Mouse (Mus musculus) left cerebral cortex, postnatal 25 days (tissue): ENCODE data around the gene Mknk2. TPM values are rescaled to one million over a fixed set of nuclear protein-coding genes. Genes with fewer than 3 reads are reported as not detected.

Source experiments
- DNase-seq, 2 experiments: peaks; one replicate each; pipeline ENCODE4 v3.0.0; 2022; ENCODE audit warnings: low spot score in 2 of 2, mixed read lengths in 1 of 2
- intact Hi-C: fragments of 180-260 bp; cut with DNase I; formaldehyde crosslinking; loops from one replicate; pipeline ENCODE4 v1.15.1; 2025
- total RNA-seq, 2 experiments: library from RNA; stranded (reverse); gene quantifications; 2 replicates each; pipeline ENCODE4 v1.2.3; 2021

Gene Mknk2
- total RNA-seq, 2 experiments from 2014 or later: 35.3 to 44.0 TPM

DNA sequence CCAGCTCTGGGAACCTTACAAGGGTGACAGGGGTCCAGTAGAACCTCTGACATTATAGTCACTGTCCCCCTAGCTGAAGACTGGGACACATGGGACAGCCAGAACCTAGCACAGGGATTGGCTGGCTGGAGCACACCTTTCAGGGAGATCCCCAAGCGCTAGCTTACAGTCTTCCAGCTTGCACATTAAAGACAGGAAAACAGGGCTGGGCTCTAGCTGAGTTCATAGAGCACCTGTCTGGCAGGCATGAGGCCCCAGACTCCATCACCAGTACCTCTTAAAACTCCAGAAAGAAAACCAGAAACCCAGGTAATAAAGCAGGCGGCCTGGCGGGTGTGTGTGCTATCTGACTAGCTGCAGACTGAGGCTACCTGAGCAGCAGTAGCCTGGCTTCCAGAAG is 4.2 kb downstream of the Mknk2 start:
- intact Hi-C loops: loop anchor here (2.0 kb wide), 1 partner anchor 17 kb away; the partner anchor contains the start of gene Btbd2
- DNase-seq: no peak

DNA sequence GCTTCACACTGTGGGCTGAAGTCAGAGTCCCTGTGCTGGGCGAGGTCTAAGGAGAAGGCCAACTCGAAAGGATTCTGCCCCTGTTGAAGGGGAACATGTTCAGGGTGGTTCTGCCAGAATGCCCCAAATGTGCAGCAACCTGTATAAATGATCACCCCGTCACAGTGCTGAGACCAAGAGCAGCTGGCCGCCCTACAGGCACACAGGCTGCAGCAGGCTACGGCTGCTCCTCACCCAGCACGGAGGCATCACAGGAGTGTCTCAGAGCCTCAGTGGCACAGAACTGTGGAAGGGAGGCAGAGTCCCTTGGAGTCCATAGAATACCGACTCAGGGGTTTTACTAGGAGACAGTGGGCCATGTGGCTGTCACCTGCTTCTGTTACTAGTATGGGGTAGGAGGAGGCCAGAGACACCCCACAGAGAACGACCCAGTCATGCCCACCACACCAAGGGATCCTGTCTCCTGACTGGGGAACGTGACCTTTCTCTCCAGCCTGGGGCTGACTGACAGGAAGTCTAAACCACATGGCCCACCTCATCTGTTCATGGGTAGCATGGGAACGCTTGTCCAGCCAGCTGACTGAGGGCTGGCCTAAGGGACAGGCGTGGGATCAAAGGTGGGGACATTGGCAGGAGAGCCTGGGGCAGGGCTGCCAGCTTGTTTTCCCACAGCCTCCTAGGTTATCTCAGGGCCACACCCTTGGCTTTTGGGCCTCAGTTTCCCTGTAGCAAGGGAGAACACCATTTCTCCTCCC is 5.8 kb downstream of the Mknk2 start:
- intact Hi-C loops: no loop called here
- DNase-seq: no peak

DNA sequence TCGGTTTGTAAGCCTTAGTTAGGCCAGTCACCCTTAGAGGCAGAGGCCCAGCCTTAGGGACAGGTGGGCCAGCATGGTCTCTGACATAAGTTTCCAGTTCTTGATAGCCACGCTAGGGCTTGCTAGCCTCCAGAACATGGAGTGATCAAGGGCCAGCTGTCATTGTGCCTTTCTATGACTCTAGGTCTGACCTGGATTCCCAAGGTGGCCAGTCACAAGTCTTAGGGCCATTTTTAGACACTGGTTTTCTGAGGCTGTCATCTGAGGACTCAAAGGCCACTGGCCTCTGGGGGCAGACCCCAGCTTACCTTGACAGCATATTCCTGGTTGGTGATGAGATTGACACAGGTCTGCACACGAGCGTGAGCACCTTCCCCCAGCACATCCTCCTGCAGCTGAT is 6.7 kb downstream of the Mknk2 start:
- intact Hi-C loops: no loop called here
- DNase-seq: no peak

DNA sequence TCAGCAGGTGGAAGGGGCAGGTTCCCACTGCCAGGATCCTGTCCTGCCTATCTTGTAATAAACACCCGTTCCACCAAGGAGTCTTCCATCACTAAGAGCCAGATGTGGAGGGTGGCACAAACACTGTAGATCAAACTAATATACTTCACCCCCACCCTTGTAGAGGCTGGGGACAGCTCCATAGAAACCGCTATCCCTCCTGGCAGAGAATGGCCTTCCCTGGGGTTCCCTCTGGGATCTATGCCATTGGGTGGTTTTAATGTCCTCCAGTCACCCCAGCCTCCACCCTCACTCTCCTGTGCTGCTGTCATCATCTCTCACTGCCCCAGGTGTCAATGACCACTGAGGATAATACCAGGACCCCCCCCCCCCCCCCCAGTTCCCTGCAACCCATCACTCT is 7.4 kb downstream of the Mknk2 start:
- intact Hi-C loops: no loop called here
- DNase-seq: no peak

DNA sequence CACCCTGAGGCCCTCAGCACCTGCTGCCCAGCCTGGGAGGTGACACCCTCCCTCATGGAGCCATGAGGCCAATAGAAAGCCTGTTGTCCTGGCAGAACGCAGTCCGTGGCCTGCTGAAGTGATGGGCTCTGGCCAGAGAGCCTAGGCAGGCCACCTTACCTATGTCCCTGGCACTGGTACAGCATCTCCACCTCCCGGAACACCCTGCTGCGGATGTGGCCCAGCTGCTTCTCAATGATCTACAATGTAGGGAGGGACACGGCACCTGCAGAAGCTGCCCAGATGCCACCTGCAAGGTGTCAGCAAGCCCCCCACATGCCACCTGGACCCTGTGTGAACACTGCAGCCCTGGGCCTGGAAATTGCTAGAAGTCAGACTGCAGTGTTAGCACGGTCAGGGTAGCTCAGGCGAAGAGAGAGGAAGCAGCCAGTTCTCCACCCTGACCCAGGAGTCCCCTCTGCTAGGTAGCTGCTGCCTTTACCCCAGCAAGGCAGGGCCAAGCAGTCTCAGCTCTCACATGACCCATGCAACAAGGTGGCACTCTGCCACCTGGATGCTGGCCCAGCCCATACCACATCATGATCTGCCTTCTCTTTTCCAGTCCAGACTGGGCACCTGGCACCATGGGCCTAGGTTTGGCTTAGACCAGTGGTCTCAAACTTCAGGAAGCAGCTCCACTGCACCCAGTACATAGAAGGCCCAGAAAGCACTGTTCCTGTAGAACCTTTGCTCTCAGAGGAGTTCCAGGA is 8.0 kb downstream of the Mknk2 start:
- DNase-seq: no peak
- intact Hi-C loops: no loop called here

DNA sequence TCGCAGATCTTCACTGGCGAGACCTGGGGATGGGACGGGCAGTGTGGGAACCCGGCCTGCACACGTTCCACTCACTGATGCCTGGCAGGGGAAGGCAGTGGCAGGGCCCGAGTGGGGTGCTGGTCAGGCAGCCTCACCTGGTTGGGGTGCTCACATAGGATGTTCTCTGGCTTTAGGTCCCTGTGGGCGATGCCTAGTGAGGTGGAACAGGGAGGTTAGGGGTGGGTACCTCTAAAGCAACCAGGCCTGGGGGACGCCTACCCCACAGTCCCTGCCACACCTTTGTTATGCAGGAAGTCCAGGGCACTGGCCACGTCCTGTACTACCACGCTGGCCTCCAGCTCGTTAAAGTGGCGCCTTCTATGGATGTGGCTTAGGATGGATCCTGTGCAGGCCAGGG is 8.9 kb downstream of the Mknk2 start:
- intact Hi-C loops: no loop called here
- DNase-seq: no peak

DNA sequence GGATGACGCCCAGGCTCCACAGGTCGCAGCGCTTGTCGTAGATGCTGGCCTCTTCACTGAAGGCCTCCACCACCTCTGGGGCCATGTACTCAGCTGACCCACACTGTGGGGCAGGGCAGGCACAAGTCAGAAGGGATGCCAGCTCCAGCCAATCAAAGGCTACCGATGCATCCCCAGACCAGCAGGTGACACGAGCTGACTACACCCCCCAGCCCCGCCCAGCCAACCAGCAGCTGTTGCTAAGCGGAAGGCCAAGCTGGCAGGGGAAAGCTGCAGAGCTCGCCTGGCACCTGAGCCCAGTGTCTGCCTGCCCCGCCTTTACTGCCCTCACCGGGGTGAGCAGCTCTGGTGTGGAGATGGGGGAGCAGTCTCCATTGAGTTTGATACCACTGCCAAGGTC is 9.3 kb downstream of the Mknk2 start:
- intact Hi-C loops: no loop called here
- no peak for DNase-seq

DNA sequence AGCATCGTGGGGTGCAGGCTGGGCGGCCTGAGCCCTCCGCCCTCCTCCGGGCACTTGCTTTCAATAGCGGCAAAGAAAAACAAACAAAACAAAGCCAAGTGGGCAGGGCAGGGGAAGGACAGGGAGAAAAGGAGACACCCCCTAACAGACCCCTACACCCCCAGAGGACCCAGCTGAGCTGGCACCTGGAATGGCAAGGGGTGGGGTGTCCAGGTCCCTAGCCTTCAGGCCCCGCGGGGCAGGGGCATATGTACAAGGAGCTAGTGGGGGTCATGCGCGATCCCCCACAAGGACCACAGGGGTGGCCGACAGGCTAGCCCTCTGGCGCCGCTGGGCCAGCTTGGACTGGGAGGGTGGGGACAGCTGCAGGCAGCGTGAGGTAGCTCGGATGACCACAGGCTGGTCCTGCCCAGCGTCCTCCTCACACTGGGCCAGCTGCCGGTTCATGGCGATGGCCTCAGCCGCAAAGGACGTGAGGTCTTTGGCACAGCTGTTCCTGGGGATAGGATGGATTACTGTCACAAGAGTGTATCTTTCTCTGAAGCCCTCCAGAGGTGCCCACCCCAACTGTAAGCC is 11.0 kb downstream of the Mknk2 start:
- intact Hi-C loops: no loop called here

DNA sequence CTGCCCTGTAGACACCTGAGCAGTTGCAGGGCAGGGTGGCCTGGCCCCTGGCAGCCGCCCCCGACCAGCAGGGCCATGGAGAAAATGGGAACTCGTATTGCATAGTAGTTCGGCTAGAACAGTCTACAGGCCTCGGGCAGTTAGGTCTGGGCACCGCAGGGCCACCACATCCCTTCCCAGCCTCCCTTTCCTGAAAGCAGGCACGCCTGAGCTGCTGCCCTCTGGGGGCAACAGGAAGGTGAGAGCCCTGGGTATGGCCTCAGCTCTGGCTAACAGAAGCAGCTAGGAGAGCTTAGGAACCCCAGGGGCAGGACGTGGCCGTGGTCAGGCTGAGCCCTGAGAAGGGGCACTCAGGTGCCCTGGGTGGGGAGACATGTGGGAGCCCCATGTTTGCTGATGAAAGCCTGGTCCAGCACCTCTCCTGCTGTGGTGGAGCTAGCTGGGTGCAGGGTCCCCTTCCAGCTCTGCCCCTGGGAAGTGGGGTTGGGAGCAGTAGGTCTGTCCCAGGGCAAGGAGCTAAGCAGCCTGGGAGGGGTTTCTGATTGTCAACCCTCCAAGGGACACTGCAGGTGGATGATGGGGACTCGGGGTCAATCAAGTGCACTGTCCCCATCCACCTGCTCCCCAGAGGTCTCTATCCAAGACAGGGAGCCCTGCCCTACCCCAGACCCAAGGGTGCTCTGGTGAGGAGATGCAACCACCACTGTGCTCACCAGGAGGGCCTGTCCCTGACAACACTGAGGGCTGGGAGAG is 11.8 kb downstream of the Mknk2 start:
- intact Hi-C loops: no loop called here
- DNase-seq: no peak

More for the DNA sequence above, 11.0 kb downstream of the Mknk2 start:
- DNase-seq: no peak

DNA sequence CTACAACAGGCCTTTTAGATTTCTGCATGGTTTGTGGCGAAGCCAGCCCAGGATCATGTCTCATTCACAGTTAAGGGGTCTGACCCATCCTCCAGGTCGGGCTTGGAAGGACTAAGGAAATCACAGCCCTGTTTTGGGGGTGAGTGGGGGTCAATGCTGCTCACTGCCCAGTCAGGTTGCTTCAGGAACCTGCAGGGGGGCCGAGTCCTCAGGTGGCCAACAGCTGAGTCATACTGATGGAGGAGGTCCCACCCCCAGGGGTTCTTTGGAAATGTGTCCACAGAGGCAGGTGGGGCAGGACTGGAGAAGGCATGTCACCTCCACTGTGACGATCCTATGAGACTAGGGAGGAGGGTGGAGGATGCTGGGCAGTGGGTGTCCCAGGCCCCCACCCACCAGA is 12.5 kb downstream of the Mknk2 start:
- intact Hi-C loops: no loop called here
- no peak for DNase-seq

DNA sequence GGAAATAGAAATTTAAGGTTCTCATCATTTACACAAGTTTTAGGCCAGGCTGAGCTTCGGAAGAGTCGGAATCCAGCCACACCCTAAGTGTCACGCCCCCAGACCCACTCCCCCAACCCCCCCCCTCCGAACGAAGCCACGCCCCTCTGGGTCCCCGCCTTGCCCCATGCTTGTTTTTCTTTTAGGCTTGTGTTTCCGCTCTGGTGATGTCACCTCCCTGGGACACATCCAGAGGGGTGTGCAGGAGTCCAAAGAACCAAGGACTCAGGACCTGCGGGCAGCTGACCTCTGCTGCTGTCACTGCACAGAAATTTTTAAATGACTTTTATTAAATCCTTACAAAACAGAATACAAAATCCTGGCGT is 12.9 kb downstream of the Mknk2 start:
- DNase-seq: no peak
- intact Hi-C loops: no loop called here

DNA sequence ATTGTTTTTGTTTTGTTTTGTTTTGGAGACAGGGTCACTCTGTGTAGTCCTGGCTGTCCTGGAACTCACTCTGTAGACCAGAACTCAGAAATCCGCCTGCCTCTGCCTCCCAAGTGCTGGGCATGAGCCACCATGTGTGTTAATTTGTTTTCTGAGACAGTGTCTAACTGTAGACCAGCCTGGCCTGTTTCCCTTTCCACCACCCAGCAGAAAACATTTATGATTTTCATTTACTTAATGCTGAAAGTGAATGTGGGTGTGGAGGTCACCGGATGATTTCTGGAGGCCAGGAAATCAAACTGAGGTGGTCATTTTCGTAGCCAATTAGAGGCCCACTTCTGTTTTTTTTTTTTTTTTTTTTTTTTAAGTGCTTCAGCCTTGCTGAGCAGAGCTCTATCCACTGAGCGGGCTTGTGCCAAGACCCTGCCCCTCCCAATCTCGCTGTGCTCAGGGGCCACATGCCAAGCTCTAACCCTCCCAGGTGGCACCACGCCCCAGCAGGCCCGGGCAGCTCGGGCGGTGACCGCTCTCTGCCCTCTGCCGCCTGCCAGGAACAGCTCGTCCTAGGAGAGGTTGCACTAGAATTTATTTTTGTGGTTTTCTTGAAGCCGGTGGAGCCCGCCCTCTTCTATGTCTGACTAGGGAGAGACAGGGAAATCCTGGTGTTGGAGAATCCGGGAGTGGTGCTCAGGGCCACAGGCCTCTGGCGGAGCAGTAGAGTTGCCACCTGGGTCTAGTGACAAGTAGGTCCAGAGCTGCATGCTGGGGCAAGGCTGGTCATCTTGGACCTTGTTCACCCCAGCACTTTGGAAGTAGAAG is 13.5 kb downstream of the Mknk2 start:
- peak in 1 of 2 experiments; percentile 46 for DNase-seq
- intact Hi-C loops: no loop called here

DNA sequence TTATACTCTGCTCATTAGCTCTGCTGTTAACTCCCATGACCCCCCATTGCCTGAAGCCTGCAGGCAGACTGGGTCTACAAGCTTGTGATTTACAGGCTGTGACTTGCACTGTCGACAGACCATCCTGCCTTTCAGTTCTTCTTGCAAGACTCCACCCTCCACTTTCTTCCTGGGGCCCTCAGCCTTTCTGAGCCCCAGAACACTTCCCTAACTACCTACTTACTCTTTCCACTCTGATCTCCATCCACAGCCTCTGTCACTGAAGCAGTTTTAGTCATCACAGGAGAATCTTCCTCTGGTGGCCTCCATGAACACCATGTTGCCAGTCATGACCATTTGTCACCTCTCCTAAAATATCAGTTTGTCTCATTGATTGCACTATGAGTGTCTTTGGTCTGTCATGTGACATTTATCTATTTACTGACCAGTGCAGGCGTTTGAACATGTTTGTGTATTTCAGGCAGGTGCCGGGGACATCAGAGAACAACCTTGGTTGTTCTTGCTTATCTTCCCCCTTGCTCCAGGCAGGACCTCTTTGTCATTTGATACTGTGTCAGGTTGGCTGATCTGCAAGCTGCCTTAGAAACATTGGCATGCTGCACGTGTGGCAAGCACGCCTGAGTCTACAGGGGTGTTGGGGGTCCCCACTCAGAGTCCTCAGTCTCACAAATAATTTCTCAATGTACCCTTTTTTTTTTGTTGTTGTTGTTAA is 14.3 kb downstream of the Mknk2 start:
- DNase-seq: no peak
- intact Hi-C loops: no loop called here

DNA sequence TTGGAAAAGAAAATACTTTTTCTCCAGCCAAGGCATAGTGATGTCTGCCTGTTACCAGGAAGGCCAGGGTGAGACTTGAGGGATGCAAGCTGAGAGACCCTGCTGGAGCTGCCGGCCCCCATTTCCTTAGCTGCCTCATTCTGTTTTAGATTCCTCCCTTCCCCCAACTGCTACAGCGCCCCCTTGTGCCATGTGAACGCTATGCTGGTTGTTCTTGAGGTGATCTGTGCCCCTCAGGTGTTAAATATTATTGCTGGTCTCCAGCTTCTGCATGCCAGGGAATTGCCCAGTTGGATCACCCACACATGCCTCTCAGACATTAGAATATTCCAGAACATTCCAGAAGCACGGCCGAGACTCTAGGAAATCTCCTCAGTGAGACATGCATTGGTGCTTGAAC is 16.8 kb downstream of the Mknk2 start:
- no peak for DNase-seq
- intact Hi-C loops: no loop called here

DNA sequence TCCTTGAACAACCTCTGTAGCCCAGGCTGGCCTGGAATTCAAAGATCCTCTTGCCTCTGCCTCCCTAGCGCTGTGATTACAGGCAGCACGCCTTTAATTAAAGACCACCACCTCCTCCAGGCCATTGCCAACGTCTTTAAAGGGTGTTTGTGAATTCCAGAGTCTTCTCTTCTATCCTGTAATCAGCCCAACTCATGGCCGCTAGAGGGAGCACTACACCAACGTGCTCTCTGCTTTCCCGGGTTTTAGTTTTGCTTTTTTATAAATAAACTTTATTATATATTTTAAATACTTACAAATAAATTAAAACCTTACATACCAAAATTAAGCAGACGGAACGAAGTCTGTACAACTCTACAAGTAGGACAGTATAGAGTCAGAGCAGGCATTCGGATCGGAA is 18.7 kb downstream of the Mknk2 start:
- intact Hi-C loops: loop anchor here (1.0 to 5.0 kb wide), 3 partner anchors 29 to 82 kb away; partner anchors contain the start of genes Csnk1g2 and Klf16
- DNase-seq: peak; percentile 76 to 78

DNA sequence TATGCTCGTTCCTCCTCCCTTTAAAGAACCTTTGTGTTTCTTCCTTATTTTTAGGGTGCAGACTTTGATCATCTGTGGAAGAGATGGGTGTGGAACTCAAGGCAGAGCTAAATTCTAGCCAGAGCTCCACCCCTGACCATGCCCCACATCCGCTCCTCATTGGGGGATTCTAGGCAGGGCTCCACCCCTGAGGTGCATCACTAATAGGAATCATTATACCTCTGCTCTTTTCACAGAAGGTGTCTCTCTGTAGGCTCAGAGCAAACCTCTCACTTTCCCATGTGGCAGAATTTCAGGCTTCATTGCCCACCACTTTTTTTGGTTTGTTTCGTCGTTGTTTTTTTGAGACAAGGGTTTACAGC is 19.1 kb downstream of the Mknk2 start:
- DNase-seq: no peak
- intact Hi-C loops: loop anchor here (1.0 to 5.0 kb wide), 3 partner anchors 29 to 82 kb away; partner anchors contain the start of genes Csnk1g2 and Klf16

DNA sequence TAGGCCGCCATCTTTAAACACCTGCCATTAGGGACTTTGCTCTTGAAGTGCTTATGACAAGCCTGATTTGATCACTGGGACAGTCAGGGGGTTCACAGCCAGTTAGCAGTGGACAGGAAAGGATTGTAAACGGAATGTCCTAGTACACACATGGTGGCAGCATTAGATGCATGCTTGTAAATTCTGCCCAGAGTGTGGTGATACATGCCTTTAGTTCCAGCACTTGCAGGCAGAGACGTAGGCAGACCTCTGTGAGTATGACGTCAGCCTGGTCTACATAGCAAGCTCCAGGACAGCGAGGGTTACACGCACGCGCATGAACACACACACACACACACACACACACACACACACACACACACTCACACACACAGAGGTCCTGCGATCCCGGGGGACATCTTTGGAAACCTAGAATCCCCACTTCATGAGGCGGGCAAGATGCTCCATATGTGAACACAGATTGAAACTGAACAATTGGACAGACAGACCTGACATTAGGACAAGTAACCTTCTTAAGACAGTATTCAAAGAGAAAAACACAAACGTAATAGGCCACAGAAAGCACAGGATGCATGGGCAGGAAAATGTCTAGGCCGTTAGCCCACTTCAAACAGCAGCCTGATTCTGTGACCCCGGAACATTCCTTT is 19.6 kb downstream of the Mknk2 start:
- intact Hi-C loops: loop anchor here (5.0 kb wide), 2 partner anchors 36 to 81 kb away; partner anchors contain the start of genes Csnk1g2 and Klf16
- DNase-seq: no peak
